Mouse (Mus musculus): ENCODE measurements around the gene Magoh.

- no peak for TF ChIP-seq POLR2A (IDR thresholded peaks at IDR 0.05; ENCODE audit: insufficient read length, low read depth)
- TF ChIP-seq TCF12 (IDR thresholded peaks at IDR 0.05; ENCODE audit: insufficient read depth, poor library complexity, severe bottlenecking): no peak
- TF ChIP-seq POLR2AphosphoS2 (IDR thresholded peaks at IDR 0.05; ENCODE audit: insufficient read length, low read depth): no peak
These were observed 29.5 kb upstream of the Magoh start for GRCm38 (mm10) chr4:107850091-107850490.

All from myocyte (in vitro differentiated cells).